Mouse (Mus musculus) CD4-positive helper T cell, adult 2 months (primary cell): Measurements from ENCODE around the gene Ypel2.

Experiments
- DNase-seq: peaks from one replicate; pipeline ENCODE4 v3.0.0-alpha.2; 2012; ENCODE audit warnings: low read depth, missing footprints, low spot score

The Ypel2 gene

DNA sequence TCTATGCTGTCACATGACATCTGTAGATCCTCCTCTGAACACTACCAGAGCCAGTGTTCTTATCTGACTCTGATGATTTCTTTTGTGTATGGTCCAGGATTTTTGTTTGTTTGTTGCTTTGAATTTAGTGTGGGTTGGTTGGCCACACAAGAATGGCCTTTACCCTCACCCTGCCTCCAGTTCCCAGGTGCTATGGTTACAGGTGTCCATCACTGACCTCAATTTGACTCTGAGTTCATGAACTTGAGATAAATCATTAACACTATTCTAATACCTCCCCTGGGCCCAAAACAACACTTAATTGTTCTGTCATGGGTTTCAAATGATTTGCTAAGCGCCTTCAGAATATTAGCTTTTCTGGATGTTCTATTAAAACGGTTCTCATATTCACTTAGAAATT is 61.3 kb downstream of the Ypel2 start:
- no peak for DNase-seq

DNA sequence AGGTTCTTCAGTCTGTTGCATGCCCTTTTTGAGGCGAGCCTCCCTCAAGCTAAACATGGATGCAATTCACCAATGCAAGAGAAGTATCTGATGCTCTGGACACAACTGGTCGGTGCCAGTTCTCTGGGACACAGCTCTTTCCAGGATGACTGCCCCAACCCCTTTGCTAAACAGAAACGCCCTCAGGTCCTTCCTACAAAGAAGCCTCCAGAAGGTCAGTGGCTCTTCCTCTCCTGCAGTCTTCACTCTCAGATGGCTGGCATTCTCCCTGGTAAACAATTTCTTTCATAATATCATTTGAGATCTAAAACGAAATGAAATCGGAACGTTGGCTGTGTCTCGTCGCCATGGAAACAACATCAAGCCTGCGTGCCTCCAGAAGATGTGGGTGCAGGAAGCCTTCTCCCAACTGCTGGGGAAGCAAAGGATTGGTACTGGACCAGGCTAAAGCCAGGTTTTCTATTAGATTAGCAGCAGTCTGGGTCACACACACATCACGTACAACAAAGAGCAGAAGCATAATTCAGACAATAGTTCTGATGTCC is 62.8 kb downstream of the Ypel2 start:
- no peak for DNase-seq

DNA sequence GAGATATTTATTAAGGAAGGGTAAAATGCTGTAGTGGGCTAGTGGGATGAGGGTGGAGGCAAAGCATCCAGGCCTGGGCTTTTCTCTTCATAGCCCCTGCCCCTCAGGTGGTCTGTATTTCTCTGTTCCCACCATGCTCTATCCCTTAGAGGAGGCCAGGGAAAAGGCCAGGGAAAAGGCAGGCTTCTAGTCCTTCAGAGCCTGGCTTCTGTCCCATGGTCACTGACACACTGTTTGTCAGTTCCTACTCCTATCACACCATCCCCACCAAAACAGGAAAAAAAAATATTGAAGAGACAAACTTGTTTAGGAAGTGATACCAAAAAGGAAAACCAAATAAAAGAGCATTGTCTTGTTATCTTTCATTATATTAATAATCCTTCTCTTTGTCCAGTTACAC is 63.5 kb downstream of the Ypel2 start:
- no peak for DNase-seq

DNA sequence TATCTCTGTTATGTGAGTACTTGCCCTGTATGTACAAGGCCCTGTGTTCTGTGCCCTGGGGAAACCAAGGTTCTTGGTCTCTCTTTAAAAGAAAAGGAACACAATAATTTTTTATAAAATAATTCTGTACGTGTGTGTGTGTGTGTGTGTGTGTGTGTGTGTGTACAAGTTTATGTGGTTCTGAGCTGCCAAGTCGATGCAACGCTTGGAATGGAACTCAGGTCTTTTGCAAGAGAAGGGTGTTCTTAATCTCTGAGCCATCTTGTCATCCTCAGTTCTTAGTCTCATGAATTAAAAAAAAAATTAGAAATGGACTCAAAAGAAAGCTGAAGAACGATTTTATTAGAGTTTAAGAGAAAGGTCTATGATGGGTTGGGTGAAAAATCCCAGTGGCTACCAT is 64.0 kb downstream of the Ypel2 start:
- DNase-seq: no peak

DNA sequence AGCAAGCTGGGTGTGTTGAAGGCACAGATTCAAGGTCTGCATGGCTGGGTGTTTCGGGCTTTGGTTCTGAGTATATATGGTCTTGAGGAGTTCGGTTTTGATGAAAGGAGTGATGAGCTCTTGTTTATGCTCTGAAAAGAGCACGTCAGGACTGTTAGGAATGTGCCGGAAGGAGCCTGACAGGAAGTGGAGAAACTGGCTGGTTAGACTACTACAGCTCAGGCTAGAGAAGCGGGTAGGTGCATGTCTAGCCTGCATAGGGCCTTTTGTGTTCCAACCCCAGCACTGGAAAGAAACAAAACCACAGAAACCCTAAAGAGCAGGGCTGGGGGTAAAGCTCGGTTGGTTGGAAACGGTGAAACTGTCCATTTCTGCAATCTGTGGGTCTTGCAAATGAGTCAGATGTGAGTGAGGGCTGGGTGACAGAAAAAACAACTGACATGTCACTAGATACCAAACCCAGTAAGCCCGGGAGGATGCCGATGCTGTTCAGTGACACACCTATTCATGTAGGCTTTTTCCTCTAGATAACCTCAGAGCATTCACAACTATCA is 68.3 kb downstream of the Ypel2 start:
- DNase-seq: peak; percentile 45

DNA sequence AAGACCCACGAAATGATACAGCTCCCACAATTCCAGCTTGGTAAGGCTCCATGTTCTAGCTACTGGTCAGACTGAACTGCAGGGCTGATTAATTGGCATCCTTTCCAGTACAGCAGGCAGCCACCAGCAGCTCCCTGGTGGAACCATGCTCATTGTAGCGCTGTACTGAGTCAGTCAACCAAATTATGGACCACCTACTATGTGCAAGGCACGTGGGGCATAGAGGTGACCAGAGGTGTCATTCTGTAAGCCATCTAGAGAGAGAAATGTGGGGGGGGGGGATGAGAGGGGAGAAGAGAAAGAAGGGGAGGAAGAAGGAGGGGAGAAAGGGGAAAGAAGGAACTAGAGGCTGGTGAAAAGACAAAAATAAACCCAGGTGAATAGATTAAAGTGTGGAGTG is 68.9 kb downstream of the Ypel2 start:
- no peak for DNase-seq

DNA sequence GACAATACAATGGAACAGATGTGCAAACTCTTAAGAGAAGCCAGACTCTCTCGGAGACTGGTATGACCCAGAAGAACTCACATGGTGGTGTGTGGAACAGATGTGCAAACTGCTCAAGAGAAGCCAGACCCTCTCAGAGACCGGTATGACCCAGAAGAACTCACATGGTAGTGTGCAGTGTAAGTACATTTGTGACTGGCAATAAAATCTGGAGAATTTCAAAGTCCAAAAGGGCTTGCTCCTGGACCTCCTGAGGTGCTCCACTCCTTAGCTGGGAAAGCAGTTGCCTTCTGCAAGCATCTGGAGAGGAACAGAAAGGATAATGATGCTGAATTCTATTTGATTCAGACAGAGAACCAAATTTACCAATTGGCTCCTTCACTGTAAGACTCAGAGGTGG is 69.9 kb downstream of the Ypel2 start:
- no peak for DNase-seq

DNA sequence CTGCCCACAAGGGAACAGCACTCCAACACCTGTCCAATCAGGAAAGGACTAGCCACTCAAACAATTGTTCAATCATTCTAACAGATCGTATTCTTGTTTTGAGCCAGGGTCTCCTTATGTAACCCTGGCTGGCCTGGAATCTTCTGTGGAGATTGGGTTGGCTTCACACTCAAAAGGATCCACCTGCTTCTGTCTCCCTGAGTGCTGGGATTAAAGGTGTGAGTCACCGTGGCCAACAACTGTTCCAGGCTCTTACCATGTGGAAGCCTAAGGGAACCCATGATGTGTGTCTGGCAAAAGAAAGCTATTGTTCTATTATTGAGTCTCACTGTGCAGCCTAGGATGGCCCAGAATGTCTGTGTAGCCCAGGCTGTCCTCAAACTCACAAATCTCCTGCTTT is 71.5 kb downstream of the Ypel2 start:
- DNase-seq: no peak

DNA sequence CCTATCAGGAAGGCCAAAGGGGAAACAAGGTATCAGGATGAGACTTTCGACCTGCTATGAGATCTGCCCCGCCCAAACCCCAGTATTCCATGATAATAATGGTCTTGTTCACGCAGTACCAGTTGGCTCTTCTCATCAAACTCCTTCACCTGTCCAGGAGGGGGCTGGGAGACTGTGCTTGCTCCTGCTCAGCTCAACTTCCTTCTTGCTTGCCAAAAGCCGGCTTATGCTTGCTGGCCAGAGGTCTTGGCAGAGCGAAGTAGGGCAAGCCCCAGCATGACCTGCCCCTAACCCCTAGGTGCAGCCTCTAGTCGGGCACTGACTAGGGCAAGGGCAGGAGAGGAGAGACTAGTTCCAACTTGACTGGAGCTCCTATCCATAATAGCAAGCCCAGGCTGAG is 72.2 kb downstream of the Ypel2 start:
- no peak for DNase-seq

DNA sequence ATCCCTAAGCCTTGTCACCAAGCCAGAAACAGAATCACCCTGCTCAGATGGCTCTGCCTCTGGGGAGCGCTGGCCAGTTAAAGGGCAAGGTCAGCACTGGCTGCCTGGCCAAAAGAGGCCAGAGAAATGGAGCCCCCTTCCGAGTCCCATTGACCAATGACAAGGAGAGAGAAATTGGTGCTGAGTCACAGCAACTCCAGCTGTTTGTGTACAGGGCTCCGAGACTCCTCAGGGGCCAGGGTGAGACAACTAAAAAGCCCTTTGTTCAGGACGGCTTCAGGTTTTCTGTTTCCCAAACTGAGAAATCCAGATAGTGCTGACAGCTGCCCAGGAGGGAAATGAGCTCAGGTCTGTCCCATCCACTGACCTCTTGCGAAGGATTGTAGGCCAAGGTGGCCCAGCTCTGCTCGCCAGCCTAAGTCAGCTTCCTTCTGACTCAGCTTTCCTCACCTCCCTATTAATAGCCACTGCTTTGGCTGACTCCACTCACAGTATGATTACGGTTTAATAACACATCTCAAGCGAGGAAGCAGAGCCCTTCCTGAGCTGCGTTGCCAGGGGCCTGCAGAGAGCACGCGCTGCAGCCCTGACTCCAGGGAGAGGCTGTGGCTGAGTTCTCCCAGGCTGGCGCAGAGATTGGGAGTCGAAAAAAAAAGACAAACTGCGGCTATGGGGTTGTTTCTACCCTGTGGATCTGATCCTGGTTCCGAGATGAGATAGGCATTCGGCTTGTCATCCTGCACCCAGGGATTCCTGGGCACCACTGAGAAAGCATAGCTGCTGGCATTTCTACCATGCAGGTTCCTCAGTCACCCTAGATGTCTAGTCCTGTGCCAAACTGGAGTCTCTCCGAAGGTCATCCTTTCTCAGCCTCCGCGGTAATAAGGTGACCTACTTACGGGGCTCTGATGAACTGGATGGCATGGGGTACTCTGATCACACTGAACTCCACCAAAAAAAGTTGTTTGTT is 73.1 kb downstream of the Ypel2 start:
- DNase-seq: no peak

DNA sequence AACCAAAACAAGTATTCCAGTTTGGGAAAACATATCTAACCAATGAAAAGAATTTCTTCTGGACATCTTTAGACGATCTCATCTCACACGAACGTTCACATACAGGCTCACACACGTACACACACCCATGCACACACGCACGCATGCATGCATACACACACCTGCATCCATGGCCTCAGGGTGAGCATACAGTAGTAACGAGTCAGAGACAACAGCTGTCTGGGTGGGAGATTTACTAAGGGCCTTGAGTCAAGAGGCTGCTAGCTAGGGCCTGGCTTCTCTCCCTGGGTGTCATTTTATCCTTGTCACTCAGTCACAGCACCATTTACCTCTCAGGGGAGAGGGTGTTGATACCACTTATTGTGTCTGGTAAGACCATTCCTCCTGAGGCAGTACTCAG is 74.0 kb downstream of the Ypel2 start:
- DNase-seq: no peak

DNA sequence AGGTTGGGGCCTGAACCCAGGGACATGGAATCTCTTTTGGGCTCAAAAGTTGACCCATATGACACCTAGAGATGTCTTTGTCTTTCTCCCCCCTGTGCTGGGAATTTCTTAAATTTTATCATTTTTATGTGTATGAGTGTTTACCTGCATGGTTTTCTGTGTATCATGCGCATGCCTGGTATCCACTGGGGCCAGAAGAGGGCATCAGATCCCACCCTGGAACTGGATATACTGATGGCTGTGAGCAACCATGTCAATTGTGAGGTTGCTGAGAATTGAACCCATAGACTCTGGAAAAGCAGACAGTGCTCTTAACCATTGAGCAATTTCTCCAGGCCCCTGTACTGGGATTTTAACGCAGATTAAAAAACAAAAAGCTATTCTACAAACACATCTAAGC is 76.0 kb downstream of the Ypel2 start:
- DNase-seq: no peak

DNA sequence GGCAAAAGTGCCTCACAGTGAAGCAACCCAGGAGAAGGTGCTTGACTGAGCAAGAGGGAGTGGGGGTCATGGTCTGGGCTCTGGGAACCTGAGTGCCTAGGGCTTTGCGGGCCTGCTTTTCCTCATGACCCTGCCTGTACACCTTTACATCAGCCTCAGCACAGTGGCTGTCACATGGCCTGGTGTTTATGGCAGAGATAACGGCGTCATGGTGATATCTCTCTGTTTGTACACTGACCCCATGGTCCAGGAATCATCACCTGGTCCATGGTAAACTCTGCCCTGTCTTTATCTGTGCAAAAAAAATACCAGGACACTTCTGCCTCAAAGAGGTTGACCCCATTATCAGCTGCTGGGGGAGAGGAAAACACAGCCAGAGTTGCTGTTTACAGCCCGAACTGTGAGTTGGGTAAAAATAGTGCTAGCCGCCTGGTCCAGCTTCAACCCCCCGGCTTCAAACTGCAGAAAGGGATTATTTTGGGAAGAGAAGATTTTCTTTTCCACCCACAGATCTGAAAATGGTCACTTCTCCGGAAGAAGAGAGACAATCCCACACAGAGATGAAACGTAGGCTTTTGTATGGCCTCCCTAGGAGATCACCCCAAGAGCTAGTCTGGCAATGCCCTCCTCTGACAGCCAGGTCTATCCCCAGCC is 76.8 kb downstream of the Ypel2 start:
- no peak for DNase-seq

DNA sequence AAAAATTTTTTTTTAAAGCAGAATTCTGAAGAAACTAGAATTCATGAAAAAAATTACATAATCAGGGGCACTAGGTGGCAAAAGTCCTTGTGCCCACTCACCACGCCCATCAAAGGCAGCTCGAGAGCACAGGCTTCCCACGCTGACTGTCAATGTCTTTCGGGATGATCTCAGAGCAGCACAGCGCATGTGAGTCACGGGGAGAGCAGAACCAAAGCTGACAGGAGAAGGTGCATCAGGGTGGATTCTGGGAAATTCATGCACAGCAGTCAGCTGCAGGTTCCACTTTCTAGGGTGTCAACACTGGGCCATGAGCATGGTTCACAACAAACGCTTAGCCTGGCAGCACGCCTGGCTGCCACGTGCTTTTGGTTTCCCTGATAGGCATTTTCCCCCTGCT is 79.2 kb downstream of the Ypel2 start:
- no peak for DNase-seq

DNA sequence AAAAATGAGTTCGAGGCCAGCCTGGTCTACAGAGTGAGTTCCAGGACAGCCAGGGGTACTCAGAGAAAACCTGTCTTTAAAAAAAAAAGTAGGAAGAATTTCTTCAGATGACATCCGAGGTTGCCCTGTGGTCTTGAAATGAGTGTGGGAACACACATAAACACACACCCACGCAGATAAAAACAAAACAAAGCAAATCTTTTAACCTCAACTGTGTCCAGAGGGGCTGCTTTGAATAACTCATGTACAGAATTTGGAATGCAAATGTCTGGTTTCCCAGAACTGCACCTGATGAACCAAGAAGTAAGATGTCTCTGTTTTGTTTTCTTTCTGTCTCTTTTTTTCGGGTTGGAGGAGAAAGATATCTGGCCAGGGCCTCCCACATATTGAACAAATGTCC is 83.3 kb downstream of the Ypel2 start:
- no peak for DNase-seq

DNA sequence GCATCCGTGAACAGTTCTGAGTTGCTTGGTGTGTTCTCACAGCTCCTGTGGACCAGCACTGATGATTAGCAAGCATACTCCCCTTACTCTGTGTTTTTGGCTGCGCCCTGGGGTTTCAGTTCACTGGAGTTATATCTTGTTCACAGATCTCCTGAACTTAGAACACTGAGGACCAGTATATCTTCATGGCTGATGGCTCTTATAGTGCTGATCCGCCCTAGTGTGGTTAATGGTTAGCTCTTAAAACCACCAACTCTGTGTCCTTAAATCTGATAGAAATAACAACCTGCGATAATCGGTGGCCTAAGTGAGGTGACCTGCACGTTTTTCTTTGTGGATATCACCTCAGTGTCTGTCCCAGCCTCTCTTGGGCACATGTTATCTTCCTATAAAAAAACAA is 84.5 kb downstream of the Ypel2 start:
- no peak for DNase-seq

DNA sequence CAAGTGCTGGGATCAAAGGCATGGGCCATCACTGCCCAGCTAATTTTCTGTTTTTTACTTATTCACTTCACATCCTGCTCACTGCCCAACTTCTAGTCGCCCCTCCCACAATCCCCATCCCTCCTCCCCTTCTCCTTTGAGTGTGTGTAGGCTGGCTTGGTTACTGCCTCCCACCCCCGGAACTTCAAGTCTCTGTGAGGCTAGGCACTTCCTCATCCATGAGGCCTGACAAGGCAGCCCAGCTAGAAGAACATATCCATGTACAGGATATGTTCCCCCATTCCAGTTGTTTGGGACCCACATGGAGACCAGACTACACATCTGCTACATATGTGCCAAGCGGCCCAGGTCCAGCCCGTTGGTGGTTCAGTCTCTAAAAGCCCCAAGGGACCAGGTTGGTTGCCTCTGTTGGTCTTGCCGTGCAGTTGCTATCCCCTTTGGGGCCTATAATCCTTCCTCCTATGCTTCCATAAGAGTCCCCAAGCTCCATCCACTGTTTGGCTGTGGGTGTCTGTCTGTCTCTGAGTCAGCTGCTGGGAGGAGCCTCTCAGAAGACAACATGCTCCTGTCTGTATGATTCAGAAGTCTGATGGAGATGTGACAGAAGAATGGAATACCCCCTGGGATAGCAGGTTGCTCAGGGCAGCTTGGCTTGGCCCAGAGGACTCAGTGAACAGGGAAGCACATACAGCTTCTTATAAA is 85.5 kb downstream of the Ypel2 start:
- peak; percentile 18 for DNase-seq

DNA sequence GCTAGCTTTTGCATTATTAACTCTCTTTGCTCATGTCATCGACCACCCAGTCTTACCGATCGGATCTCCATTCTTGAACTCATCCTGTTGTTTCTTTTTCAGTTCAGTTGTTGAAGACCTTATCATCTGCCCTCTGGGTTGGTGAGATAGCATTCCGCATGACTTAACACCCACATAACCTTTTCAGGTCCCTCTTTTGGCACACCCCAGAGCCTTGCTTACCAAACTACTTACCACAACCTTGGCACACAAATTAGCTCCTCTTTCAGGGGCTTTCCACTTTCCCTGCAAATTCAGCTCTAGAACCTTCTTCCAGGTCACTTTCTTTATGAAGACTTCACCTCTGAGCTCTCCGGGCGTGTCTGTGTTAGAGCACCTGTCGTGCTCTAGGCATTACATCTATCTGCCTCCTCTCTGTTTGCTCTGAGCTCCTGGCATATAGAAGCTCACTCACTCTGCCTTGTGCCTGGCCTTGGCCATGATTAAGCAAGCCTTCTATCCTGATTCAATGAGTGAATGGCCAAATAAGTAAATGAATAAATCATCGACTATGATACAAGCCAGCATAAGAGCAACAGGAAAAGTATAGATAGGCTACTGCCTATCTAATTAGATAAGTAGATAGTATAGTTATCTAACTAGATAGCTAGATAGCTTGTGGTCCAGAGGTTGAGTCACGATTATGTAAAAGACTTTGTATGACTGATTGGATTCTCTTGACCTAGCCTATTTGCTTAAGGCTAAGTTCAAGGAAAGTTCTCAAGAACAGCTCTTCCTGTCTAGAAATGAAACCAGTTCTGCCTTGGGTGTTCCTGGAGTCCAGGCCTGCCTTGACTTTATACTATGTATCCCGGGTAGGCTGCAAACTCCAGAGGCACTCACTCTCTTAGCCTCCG is 86.5 kb downstream of the Ypel2 start:
- DNase-seq: no peak

DNA sequence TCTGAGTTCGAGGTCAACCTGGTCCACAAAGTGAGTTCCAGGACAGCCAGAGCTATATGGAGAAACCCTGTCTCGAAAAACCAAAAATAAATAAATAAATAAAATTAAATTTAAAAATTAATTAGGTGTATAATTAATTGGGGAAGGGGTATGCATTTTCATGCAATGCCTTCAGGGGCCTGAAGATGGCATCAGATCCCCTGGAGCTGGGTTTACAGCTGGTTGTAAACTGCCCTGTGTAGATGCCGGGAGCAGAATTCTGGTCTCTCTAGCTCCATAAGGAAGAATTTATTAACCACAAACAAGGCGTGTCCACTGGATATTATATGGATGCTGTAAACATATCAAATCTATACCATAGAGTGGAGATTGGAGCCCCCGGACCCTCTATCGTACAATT is 87.2 kb downstream of the Ypel2 start:
- no peak for DNase-seq

DNA sequence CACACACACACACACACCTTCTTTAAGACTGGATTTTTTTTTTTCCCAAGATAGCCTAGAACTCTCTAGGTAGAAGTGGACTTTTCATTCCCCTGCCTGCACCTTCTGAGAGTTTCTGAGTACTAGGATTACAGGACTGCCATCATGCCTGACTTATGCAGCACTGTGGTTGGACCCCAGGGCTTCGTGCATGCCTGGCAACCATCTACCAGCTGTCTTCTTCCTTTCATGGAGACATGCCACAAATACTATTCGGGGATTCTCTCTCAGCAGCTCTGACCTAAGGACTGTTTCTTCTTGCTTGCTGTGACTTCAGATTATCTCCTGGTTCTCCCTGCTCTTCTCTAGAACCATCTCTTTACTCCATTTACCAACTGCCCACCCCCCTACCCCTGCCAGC is 88.2 kb downstream of the Ypel2 start:
- DNase-seq: no peak

DNA sequence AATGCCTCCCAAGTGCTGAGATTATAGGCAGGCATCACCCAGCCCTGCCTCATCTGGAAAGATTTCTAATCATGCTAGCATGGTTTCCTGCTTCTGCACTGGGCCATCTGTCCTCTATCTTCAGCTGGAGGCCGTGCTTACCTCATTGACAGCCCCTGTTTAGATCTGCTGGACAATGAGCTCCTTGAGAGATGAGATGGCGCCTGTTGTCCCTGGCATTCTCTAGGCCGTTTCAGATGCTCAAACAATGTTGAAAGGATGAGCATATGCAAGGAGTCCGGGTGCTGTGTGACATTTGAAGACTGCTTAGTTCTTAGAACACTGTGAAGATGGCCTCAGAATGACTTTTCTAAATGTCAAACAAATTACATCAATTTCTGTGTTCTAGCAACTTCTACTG is 88.8 kb downstream of the Ypel2 start:
- DNase-seq: no peak
